Mouse (Mus musculus) right cerebral cortex, postnatal 10 days (tissue): ENCODE results near the gene Gpank1.
"Not testable (repeated sequence)": the region's sequence is repeated elsewhere in the genome, so short reads cannot be mapped to it uniquely, and the experiment has no call there.

Experiments used
- DNase-seq, 2 experiments: peaks; one replicate each; pipeline ENCODE4 v3.0.0; 2021; ENCODE audit warnings: low spot score in 2 of 2

Gpank1 gene

GRCm38 (mm10) chr17:35100196-35100765 lies 21.0 kb upstream of the Gpank1 start:
- DNase-seq = no peak

GRCm38 (mm10) chr17:35101161-35101560 lies 20.1 kb upstream of the Gpank1 start:
- no peak for DNase-seq

GRCm38 (mm10) chr17:35102299-35102698 lies 19.0 kb upstream of the Gpank1 start:
- no peak for DNase-seq

- no peak for DNase-seq
Observed at GRCm38 (mm10) chr17:35103221-35103690, 18.0 kb upstream of the Gpank1 start.

- no peak for DNase-seq
Observed at GRCm38 (mm10) chr17:35104079-35104478, 17.2 kb upstream of the Gpank1 start.

- no peak for DNase-seq
Observed at GRCm38 (mm10) chr17:35104754-35105153, 16.5 kb upstream of the Gpank1 start.

GRCm38 (mm10) chr17:35105740-35106389 lies 15.4 kb upstream of the Gpank1 start:
- DNase-seq = no peak

GRCm38 (mm10) chr17:35106522-35106921 lies 14.7 kb upstream of the Gpank1 start:
- no peak for DNase-seq

GRCm38 (mm10) chr17:35108097-35108496 lies 13.2 kb upstream of the Gpank1 start, which contains the start of gene Ly6g5c:
TSS of gene Ly6g5c (plus strand) at chr17:35108279.
- DNase-seq = no peak

- DNase-seq = no peak
Observed at GRCm38 (mm10) chr17:35111774-35112173, 9.5 kb upstream of the Gpank1 start.

- DNase-seq = no peak
Observed at GRCm38 (mm10) chr17:35115046-35116019, 5.9 kb upstream of the Gpank1 start, which contains the start of gene Ly6g5b. TSS of gene Ly6g5b (minus strand) at chr17:35115428.

GRCm38 (mm10) chr17:35120745-35121142 lies 511 bp upstream of the Gpank1 start:
- peak; percentile 61 to 62 for DNase-seq

- peak; percentile 79 to 85 for DNase-seq
Observed at GRCm38 (mm10) chr17:35121871-35122303, 632 bp downstream of the Gpank1 start, which contains the start of gene Csnk2b. TSS of gene Csnk2b (minus strand) at chr17:35122053.

- DNase-seq = not testable (repeated sequence)
Observed at GRCm38 (mm10) chr17:35123287-35123686, 2.0 kb downstream of the Gpank1 start.

- not testable (repeated sequence) for DNase-seq
Observed at GRCm38 (mm10) chr17:35124261-35124896, 3.1 kb downstream of the Gpank1 start.

- no peak for DNase-seq
Observed at GRCm38 (mm10) chr17:35125081-35125480, 3.8 kb downstream of the Gpank1 start.

- no peak for DNase-seq
Observed at GRCm38 (mm10) chr17:35125578-35125977, 4.3 kb downstream of the Gpank1 start.

- DNase-seq = peak; percentile 84 to 86
Observed at GRCm38 (mm10) chr17:35126206-35126611, 5.0 kb downstream of the Gpank1 start, which contains the start of gene D17H6S53E. TSS of gene D17H6S53E (plus strand) at chr17:35126373.

- DNase-seq = no peak
Observed at GRCm38 (mm10) chr17:35127017-35127416, 5.8 kb downstream of the Gpank1 start.

GRCm38 (mm10) chr17:35128996-35129395 lies 7.7 kb downstream of the Gpank1 start:
- no peak for DNase-seq

GRCm38 (mm10) chr17:35131038-35131437 lies 9.8 kb downstream of the Gpank1 start:
- DNase-seq = no peak
